Mouse (Mus musculus) kidney, postnatal 0 days (tissue): ENCODE measurements around the gene Arhgap5. TPM values are rescaled to one million over a fixed set of nuclear protein-coding genes. Genes with fewer than 3 reads are reported as not detected.

ENCODE experiments used
- ATAC-seq: fragments of 200-750 bp; cut with Nextera tagmentation; replicated peaks from 2 replicates; pipeline ENCODE4 v1.8.0; 2017; ENCODE audit warnings: low read depth, moderate number of reproducible peaks, moderate TSS enrichment, moderate library complexity; ENCODE audit not compliant: low FRiP score
- DNase-seq: peaks from one replicate; pipeline ENCODE4 v3.0.0-alpha.2; 2016; ENCODE audit warnings: low spot score
- H3K27ac ChIP-seq: fragments of 300-500 bp; sonication (generic); 2 replicates; pipeline ENCODE4 v1.5.1; 2014; ENCODE audit warnings: mild to moderate bottlenecking
- H3K27me3 ChIP-seq: fragments of 300-500 bp; sonication (generic); 2 replicates; pipeline ENCODE4 v1.6.1; 2014; ENCODE audit warnings: low read length, mixed read lengths; ENCODE audit not compliant: insufficient read depth
- H3K36me3 ChIP-seq: fragments of 300-500 bp; sonication (generic); 2 replicates; pipeline ENCODE4 v1.6.1; 2014; ENCODE audit warnings: low read length, mixed read lengths; ENCODE audit not compliant: insufficient read depth
- H3K4me1 ChIP-seq: fragments of 300-500 bp; sonication (generic); replicated peaks from 2 replicates; pipeline ENCODE4 v1.6.1; 2014; ENCODE audit warnings: antibody characterized with exemption, low read length, mixed read lengths; ENCODE audit not compliant: insufficient read depth
- H3K4me2 ChIP-seq: fragments of 300-500 bp; sonication (generic); 2 replicates; pipeline ENCODE4 v1.6.1; 2014; ENCODE audit warnings: mild to moderate bottlenecking, low read length, moderate library complexity, mixed read lengths
- H3K4me3 ChIP-seq: fragments of 300-500 bp; sonication (generic); replicated peaks from 2 replicates; pipeline ENCODE4 v1.5.1; 2014; ENCODE audit warnings: low read depth, low read length
- H3K9ac ChIP-seq: fragments of 300-500 bp; sonication (generic); 2 replicates; pipeline ENCODE4 v1.6.1; 2014; ENCODE audit warnings: low read depth, low read length
- H3K9me3 ChIP-seq: fragments of 300-500 bp; sonication (generic); replicated peaks from 2 replicates; pipeline ENCODE4 v1.6.1; 2016; ENCODE audit warnings: low read length, inconsistent platforms, mixed read lengths
- CTCF ChIP-seq: IDR thresholded peaks from 2 replicates; pipeline ENCODE4 v1.5.1; 2016; ENCODE audit warnings: antibody characterized with exemption, low read depth, mild to moderate bottlenecking, moderate library complexity
- WGBS: fragments of 180-500 bp; shearing (Covaris S2); extraction: QIAGEN DNeasy Blood & Tissue Kit; methylation state at CpG from one replicate; pipeline ENCODE4 v1.1.7; 2014; 5-methylcytosine and 5-hydroxymethylcytosine counted together
- polyA plus RNA-seq: library from polyadenylated mRNA; unstranded; fragments of >200 nt; fragmentation: Nextera tagmentation; extraction: Ambion mirVana; gene quantifications from 2 replicates; pipeline ENCODE4 v1.2.1, GENCODE M21; 2015

Gene Arhgap5
- polyA plus RNA-seq, 1 experiment from 2014 or later, result 42.5 TPM

DNA sequence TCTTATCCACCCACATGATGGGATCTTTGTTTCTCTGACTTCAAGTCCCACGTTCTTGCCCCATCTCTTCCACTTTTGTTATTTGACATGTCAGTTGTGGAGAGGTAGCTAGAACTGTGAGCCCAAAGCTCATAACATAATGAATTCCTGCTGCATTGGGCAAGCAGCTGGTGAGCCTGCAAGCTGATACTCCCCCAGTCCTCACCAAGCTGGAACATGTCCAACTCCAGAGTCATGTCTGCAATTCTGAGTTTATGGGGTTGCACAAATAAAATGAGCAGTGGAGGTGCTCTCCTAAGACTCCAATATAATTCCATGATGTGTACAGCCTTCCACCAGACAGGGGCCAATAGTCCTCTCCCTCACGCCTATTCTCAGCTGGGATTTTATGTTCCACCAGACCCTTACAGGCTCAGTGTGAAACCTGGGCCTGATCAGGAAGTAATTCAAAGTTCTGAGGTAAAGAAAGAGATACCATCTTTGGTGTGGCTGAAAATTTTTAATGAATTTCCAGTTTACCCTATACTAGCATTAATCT is 83.8 kb downstream of the Arhgap5 start:
- no peak overlapping the region for H3K4me2 ChIP-seq
- H3K9ac ChIP-seq, result no peak overlapping the region
- WGBS, result 47% methylated on average over 2 of the region's 2 CpGs
- ATAC-seq (no peak), DNase-seq (peak; percentile 12)
- TF ChIP-seq CTCF, result no peak
- H3K4me3 ChIP-seq, result no peak overlapping the region
- no peaks in the 10 kb centered on the region for H3K4me1 ChIP-seq
- H3K9me3 ChIP-seq, result no peaks in the 10 kb centered on the region
- H3K36me3 ChIP-seq, result no peaks in the 10 kb centered on the region
- no peaks in the 10 kb centered on the region for H3K27me3 ChIP-seq
- H3K27ac ChIP-seq, result no peak overlapping the region

DNA sequence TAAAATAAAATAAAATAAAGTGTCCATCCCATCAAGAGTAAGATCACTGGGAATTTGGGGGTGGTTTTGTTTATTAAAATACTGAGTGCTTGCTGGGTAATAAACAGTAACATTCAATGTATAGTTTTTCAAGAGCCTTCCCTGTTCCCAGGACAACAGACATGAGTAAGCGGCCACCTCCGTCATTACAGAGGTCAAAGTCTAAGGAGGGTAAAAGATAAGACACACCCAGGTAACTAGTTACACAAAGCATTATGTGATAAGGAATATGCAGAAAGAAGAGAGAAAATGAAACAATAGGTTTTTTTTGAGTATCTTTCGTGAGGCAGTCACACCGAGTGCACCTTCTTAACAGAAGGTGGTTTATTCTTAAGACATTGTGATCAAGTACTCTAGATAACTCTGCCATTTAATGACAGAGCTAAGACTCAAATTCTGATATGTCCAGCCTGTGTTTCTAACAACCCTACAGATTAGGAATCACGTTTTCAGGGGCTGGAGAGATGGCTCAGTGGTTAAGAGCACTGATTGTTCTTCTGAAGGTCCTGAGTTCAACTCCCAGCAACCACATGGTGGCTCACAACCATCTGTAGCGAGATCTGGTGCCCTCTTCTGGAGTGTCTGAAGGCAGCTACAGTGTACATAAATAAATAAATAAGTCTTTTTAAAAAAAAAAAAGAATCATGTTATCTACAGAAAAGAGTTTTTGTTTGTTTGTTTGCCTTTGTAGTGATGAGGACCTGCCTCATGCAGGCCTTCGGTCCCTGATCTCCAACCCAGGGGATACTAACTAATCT is 91.8 kb downstream of the Arhgap5 start:
- Histone ChIP-seq H3K27ac (no peak overlapping the region), H3K36me3 (no peaks in the 10 kb centered on the region), H3K9me3 (no peaks in the 10 kb centered on the region), H3K4me1 (no peaks in the 10 kb centered on the region), H3K27me3 (no peaks in the 10 kb centered on the region), H3K4me3 (no peak overlapping the region), H3K9ac (no peak overlapping the region), H3K4me2 (no peak overlapping the region)
- TF ChIP-seq CTCF, result 0 out of 2 replicates have a peak, but pooled peaks have one; percentile 15
- WGBS, result 91% methylated on average over 7 of the region's 7 CpGs
- ATAC-seq, result no peak
- DNase-seq, result no peak

DNA sequence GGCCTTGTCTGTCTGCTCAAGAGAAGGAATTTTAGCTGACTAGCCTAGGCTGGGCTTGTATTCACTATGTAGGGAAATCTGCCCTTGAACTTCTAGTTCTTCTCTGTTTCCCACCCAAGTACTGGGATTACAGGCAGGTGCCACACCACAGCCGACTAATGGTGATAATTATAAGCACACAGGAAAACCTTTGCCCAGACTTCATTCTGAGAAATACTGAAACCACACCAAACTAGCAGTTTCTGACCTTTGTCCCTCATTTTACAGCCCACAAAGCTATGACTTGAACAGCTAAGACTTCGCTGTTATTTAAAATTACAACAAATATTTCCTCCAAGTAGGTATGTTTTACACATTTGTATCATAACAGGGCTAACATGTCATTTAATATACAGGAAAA is 98.7 kb downstream of the Arhgap5 start:
- 22% methylated on average over 2 of the region's 2 CpGs for WGBS
- TF ChIP-seq CTCF, result no peak

DNA sequence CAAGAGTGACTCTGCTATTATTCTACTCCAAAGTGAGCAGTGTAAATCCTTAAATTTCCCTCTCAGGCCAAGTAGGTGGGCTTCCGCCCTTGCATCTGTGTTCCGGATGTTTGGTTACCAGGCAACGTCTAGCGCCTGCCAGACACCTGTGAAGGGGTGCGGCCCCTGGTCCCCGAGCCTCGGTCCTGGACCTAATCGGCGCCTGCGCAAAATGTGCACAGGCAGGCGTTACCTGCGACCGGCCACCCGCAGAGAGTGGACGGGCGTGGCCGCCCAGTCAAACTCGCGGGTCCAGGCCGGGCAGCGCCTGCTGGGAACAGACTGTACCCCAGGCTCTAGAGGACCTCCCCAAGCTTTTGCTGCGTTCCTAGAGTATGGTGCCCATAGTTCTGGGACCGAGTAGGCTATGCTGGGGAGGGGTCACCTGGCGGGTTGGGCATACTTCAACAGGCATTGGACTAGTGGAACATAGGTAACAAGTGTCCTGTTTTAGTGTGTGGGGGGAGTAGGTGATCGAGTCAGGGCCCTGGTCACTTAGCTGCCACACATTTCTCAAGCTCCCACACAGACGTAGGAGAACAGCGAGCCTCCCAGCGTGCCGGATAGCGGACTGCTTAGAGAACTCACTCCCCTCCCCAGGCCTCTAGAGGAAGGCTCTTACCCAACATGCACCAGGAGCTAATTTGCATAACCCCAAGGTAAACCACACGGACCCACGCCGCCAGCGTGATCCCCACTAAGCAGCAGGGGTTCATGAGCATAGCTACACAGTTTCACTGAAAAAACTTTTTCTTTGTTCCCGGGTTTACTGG is 99.3 kb downstream of the Arhgap5 start:
- no peak for TF ChIP-seq CTCF
- WGBS, result 2% methylated on average over 35 of the region's 35 CpGs
- Histone ChIP-seq H3K27ac (peak overlapping the region; percentile 91), H3K4me2 (peak overlapping the region; percentile 61), H3K27me3 (no peaks in the 10 kb centered on the region), H3K9ac (peak overlapping the region; percentile 87), H3K4me3 (peak overlapping the region; percentile 70), H3K9me3 (no peaks in the 10 kb centered on the region), H3K4me1 (no peaks in the 10 kb centered on the region; the same call in 1 of the 2 replicates), H3K36me3 (no peaks in the 10 kb centered on the region)
- DNase-seq, result peak; percentile 97
- ATAC-seq, result peak; percentile 88

More for the DNA sequence above, 98.7 kb downstream of the Arhgap5 start:
- H3K4me2 ChIP-seq, result peak overlapping the region; percentile 61
- no peaks in the 10 kb centered on the region for H3K9me3 ChIP-seq
- ATAC-seq (no peak), DNase-seq (peak; percentile 31)
- H3K4me3 ChIP-seq, result peak overlapping the region; percentile 70
- H3K4me1 ChIP-seq, result no peaks in the 10 kb centered on the region; the same call in 1 of the 2 replicates
- no peaks in the 10 kb centered on the region for H3K27me3 ChIP-seq
- peak overlapping the region; percentile 91; the same call in 1 of the 2 replicates for H3K27ac ChIP-seq
- no peaks in the 10 kb centered on the region for H3K36me3 ChIP-seq
- H3K9ac ChIP-seq, result no peak overlapping the region

DNA sequence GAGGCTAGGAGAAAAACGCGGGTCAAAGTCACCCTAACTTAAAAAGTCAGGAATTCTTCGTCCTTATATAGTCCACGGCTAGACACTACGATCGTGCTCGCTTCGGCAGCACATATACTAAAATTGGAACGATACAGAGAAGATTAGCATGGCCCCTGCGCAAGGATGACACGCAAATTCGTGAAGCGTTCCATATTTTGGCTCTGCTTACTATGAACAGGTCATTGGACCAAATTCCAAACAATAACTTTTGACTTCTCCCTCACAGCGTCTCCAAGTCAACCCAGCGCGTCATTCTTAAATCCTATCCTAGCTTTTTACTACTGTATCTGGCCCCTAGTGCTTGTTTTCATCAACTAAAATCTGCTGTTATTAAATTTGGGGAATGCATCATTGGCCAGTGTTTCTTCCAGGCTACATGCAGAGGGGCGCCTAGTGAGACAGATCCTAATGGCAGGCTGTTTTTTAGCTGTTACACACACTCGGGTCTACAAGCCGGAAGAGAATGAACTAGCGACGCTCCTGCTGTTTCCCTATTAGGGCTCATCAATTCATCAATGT is 100.0 kb downstream of the Arhgap5 start:
- Histone ChIP-seq H3K36me3 (no peaks in the 10 kb centered on the region), H3K9ac (peak overlapping the region; percentile 87), H3K4me1 (no peaks in the 10 kb centered on the region; the same call in 1 of the 2 replicates), H3K9me3 (no peaks in the 10 kb centered on the region), H3K27me3 (no peaks in the 10 kb centered on the region), H3K27ac (peak overlapping the region; percentile 91), H3K4me3 (peak overlapping the region; percentile 70), H3K4me2 (peak overlapping the region; percentile 61)
- TF ChIP-seq CTCF, result no peak; the same call in 1 of the 2 replicates
- under 1% methylated on average over 21 of the region's 21 CpGs for WGBS
- peak; percentile 85 for DNase-seq
- ATAC-seq, result peak; percentile 59
